Mouse (Mus musculus) megakaryocyte-erythroid progenitor cell, adult 5-6 weeks (primary cell): Measurements from ENCODE around the gene Tprn. TPM values are rescaled to one million over a fixed set of nuclear protein-coding genes. Genes with fewer than 3 reads are reported as not detected.

Experiments used
- ATAC-seq: replicated peaks from 2 replicates; pipeline ENCODE4 v1.8.0; 2016; ENCODE audit warnings: mild to moderate bottlenecking, inconsistent platforms; ENCODE audit not compliant: severe bottlenecking, poor library complexity, low FRiP score, low TSS enrichment
- total RNA-seq, 2 experiments: library from RNA; stranded (forward) in 1 of 2; stranded (reverse) in 1 of 2; fragments of 200-1000, 215-1000 nt in 1 of 2; fragments of >200 nt in 1 of 2; fragmentation: Nextera tagmentation in 1 of 2; gene quantifications; 2 replicates each; pipeline ENCODE4 v1.2.3; 2014 to 2017

Gene Tprn
- total RNA-seq (2014; fragmentation: Nextera tagmentation) (17.5 and 27.4 TPM in 2 replicates), total RNA-seq (2017) (9.8 and 15.0 TPM in 2 replicates)

GRCm38 (mm10) chr2:25262291-25262767, at the start of gene Tprn:
Gene Tprn (plus strand): TSS chr2:25262618.
- peak; percentile 98 for ATAC-seq

DNA sequence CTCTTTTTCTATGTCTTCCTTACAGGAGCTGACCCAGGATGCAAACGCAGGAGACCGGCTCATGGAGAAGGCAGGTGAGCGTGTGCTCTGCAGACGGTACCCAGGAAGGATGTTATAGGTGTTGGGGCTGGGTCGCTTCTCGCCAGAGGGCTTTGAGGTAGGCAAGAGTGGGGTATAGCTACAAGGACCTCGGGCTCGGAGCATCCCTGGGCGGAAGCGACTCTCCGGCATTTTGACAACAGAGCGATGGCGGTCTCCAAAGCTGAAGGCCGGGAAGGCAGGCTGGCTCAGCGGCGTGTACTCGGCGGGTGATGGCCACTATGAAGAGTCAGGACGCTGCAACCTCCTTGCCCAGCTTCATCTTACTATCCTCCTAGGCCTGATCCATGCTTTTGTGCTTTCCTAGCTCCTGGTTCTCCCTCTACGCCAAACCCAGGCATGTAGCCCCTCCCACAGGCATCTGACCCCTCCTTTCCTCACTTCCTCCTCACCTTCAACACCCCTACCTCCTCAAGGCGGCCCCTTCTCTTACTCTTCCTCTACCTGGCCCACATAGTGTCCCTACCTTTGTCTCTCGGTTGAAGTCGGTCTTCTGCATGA, 49.1 kb upstream of the Tprn start:
- no peak for ATAC-seq

DNA sequence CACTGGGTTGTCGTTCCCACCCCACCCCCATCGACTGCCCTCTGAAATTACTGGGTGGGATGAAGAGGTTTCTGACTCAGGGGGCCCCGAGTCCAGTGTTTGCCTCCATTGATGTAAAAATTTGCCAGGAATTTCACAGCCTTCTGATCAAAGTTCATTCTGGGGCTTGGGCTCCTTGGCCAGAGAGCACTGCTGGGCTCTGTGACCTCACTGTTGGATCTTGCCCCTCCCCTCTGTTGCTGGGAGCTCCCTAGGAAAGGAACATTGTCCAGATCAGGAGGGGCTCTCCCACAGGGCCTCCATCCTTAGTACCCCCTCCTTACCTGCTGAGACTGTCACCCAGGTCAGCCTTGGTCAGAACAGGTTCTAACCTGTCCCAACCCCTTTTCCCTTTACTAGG, 48.0 kb upstream of the Tprn start, which contains the start of gene Stpg3:
TSS of gene Stpg3 (minus strand) at position 194 of the 400 bp plus-strand sequence.
- no peak for ATAC-seq

GRCm38 (mm10) chr2:25217666-25218065, 44.8 kb upstream of the Tprn start:
- no peak for ATAC-seq

GRCm38 (mm10) chr2:25218445-25218844, 44.0 kb upstream of the Tprn start, which contains the start of gene Fam166a:
Gene Fam166a (plus strand): TSS chr2:25218745.
- ATAC-seq, result no peak

GRCm38 (mm10) chr2:25221331-25221772, 41.1 kb upstream of the Tprn start:
- ATAC-seq, result no peak

GRCm38 (mm10) chr2:25223681-25224491, 38.5 kb upstream of the Tprn start:
- ATAC-seq, result peak; percentile 60

GRCm38 (mm10) chr2:25224492-25224765, 38.0 kb upstream of the Tprn start, which contains the start of gene Tubb4b:
Gene Tubb4b (minus strand): TSS chr2:25224702.
- no peak for ATAC-seq

DNA sequence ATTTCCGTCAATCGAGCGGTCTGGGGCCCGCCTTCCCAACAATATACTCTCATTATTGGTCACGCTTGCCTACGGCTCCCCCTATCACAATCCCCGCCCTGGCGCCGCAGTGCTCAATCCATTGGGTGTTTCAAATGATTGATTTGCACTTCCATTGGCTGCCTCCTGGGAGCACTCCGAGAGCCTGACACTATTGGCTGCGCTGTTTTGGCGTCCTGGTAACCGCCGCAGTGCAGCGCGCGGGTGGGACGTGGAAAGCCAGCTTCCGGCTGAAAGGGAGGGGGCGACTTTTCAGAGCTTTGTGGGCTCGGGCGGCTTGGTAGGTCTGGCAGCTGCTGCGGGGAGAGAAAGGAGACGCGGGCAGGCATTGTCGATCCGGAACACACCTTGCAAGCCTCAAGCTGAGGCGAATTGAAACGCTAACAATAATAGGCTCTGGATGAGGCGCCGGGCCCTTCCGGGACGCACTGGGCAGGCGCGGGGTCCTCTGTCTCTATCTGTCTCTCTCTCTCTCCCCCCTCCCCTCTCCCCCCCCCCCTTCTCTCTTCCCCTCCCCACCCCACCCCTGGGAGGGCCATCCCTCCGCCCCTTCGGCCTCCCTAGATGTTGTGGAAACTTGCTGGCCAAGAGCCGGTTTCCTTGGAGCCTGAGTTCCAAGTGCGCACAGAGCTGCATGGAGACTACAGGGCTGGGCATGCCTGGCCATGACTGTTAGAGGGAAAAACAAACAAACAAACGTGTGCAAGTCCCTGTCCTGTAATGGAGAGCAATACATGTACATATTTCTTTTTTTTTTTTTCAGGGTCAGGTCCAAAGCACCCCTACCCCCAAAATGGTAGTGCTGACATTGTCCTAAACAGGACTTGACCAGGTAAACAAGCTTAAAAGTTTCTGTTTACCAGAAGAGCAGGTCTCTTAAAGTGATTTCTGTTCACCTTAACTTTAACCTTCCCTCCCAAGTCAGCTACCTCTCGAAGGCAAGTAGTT, 37.4 kb upstream of the Tprn start:
- ATAC-seq, result peak; percentile 75

- ATAC-seq, result no peak
These were observed 36.5 kb upstream of the Tprn start for GRCm38 (mm10) chr2:25225811-25226379.

DNA sequence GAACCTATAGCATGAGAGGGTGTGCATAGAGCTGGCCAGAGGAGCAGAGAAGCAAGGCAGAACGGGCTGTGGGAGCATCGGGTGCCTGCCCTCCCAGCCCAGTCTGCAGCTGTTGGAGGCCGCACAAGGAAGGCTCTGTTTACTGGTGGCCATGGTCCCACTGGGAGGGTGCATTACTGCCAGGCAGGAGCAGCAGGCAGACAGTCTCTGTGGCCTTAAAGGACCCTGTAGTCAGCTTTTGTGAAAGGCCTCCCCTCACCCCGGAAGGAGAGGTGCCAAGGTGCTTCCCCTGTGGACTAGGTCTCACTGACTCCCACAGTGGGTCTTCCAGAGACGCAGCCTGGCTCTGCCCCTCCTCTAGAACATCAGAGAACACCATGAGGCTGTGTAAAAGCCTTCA, 35.6 kb upstream of the Tprn start:
- ATAC-seq, result no peak

DNA sequence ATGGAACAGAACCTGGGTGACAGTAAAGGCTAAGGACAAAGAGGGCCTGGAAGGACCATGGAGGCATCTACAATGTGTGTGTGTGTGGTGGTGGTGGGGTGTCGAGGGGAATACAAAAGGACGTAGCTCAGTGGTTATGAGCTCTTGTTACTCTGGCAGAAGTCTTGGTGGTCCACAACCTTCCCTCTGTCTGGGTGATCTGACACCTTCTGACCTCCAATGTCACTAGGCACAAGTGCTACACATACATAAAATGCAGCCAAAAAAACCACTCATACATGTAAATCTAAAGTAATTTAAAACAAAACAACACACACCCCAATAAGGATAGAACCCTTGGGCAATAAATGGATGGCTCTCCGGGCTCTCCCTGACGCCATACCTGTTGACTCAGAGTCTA, 35.0 kb upstream of the Tprn start:
- no peak for ATAC-seq

GRCm38 (mm10) chr2:25228431-25228889, 34.0 kb upstream of the Tprn start:
- peak; percentile 54 for ATAC-seq

DNA sequence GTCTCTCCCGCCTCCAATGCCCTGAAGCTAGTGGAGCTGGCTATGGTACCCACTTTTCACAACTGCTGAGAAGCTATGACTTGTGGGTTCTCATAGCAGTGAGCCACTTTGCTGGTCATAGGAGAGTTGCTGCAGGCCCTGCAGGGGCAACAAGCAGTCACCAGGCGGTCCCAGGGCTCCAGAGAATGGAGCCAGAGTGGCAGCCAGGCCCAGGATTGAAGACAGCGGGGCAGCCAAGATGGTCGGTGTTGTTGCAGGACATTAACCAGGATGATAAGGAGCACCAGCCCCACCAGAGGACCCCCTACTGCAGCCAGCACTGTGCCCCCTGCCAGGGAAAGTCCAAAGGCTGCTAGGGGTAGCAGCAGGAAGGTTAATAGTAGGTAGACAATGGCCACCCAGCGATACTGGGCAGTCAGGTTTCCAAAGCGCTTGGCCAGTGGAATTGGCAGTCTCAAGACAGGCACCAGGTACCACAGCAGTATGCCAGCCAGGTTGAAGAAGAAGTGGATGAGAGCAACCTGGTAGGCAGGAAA, 33.4 kb upstream of the Tprn start:
- ATAC-seq, result no peak

DNA sequence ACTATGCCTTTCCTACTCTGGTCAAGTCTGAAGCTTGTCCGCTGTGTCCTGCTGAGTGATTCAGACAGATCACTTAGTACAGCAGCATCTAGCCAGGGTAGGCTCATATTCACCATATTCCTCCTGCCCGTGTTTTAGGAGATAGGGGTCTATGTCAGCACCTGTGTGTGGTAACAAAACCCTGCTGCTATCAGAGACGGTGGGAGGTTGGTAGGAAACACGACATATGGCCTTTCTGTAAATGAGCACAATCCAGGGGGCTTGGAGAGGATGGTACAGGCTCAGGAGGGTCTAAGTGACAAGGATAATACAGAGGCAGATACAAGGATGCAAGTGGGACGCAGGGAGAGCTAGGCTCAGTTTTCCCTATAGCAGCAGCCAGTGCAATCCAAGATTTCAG, 32.8 kb upstream of the Tprn start:
- no peak for ATAC-seq

- no peak for ATAC-seq
These were observed 31.8 kb upstream of the Tprn start for GRCm38 (mm10) chr2:25230581-25230980.

- ATAC-seq, result no peak
These were observed 31.4 kb upstream of the Tprn start for GRCm38 (mm10) chr2:25231038-25231437.

DNA sequence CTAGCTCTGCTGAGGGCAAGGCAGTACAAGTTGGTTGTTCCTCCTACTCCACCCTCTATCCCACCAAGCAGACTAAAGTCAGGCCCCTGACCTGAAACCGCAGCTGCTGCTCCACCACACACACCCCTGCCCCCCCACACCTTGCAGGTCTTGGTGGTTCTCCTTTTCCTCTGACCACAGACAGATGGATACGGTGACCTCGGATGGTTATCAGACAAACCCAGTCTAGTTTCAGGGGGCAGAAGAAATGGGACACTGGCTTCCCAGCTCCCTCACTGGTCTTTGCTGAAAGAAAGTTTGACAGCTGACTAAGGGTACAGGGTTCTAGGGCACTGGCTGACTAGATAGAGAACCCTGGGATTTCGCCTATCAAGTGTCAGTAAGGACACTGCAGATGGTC, 29.0 kb upstream of the Tprn start:
- no peak for ATAC-seq

DNA sequence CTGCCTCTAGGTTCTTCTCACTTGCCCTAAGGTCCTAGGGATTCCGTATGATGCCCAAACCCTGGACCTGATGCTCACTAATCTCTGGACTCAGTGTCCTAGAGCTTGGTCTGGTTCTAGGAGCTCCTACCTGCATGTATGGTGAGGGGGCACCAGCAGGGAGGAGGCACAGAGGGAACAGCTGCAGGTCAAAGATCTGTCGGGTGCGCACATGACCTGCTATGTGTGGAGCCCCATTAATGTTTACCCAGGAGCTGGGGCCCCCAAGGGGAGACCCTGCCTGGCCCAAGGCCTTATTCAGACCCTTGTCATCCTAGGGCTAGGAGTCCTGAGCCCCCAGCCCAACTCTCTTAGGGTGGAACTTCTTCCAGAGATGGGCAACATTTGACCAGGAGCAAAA, 28.4 kb upstream of the Tprn start, which contains the start of gene Slc34a3:
TSS of gene Slc34a3 (minus strand) at position 315 of the 400 bp plus-strand sequence.
- ATAC-seq, result no peak
